Mouse (Mus musculus) liver, postnatal 0 days (tissue): ENCODE measurements around the gene Bcar3. TPM values are rescaled to one million over a fixed set of nuclear protein-coding genes. Genes with fewer than 3 reads are reported as not detected.

ENCODE experiments used
- ATAC-seq: fragments of 200-750 bp; cut with Nextera tagmentation; 2 replicates; pipeline ENCODE4 v1.8.0; 2017; ENCODE audit warnings: mild to moderate bottlenecking, moderate library complexity
- DNase-seq: peaks from one replicate; pipeline ENCODE4 v3.0.0-alpha.2; 2016
- H3K27ac ChIP-seq: fragments of 300-500 bp; sonication (generic); 2 replicates; pipeline ENCODE4 v1.5.1; 2014; ENCODE audit warnings: antibody characterized with exemption, moderate library complexity, mild to moderate bottlenecking, low read depth
- H3K27me3 ChIP-seq: fragments of 300-500 bp; sonication (generic); 2 replicates; pipeline ENCODE4 v1.6.1; 2014; ENCODE audit warnings: low read length, control low read depth, mixed read lengths; ENCODE audit not compliant: insufficient read depth
- H3K36me3 ChIP-seq: fragments of 300-500 bp; sonication (generic); replicated peaks from 2 replicates; pipeline ENCODE4 v1.6.1; 2014; ENCODE audit warnings: mild to moderate bottlenecking, control low read depth, low read length, moderate library complexity, mixed read lengths; ENCODE audit not compliant: insufficient read depth
- H3K4me1 ChIP-seq: fragments of 300-500 bp; sonication (generic); 2 replicates; pipeline ENCODE4 v1.6.1; 2014; ENCODE audit warnings: antibody characterized with exemption, mild to moderate bottlenecking, control low read depth; ENCODE audit not compliant: insufficient read depth
- H3K4me2 ChIP-seq: fragments of 300-500 bp; sonication (generic); 2 replicates; pipeline ENCODE4 v1.6.1; 2014; ENCODE audit warnings: low read depth, mild to moderate bottlenecking, low read length, moderate library complexity, mixed read lengths
- H3K4me3 ChIP-seq: fragments of 300-500 bp; sonication (generic); 2 replicates; pipeline ENCODE4 v1.5.1; 2014; ENCODE audit warnings: low read depth, low read length
- H3K9ac ChIP-seq: fragments of 300-500 bp; sonication (generic); replicated peaks from 2 replicates; pipeline ENCODE4 v1.6.1; 2014; ENCODE audit warnings: mild to moderate bottlenecking, moderate library complexity
- H3K9me3 ChIP-seq: fragments of 300-500 bp; sonication (generic); 2 replicates; pipeline ENCODE4 v1.6.1; 2016; ENCODE audit warnings: mild to moderate bottlenecking, control low read depth, low read length, mixed read lengths
- CTCF ChIP-seq: sonication (generic); IDR thresholded peaks from 2 replicates; pipeline ENCODE4 v1.5.1; 2016; ENCODE audit warnings: antibody characterized with exemption, low read depth
- EP300 ChIP-seq: IDR thresholded peaks from 2 replicates; pipeline ENCODE4 v1.6.1; 2016; ENCODE audit warnings: antibody characterized with exemption, low read depth, mild to moderate bottlenecking
- WGBS: fragments of 180-500 bp; shearing (Covaris S2); extraction: QIAGEN DNeasy Blood & Tissue Kit; methylation state at CpG from one replicate; pipeline ENCODE4 v1.1.7; 2014; ENCODE audit not compliant: insufficient replicate concordance; 5-methylcytosine and 5-hydroxymethylcytosine counted together
- polyA plus RNA-seq: library from polyadenylated mRNA; unstranded; fragments of >200 nt; fragmentation: Nextera tagmentation; extraction: Ambion mirVana; gene quantifications from 2 replicates; pipeline ENCODE4 v1.2.1, GENCODE M21; 2015

Gene Bcar3
- polyA plus RNA-seq, 1 experiment from 2014 or later: 11.2 TPM

GRCm38 (mm10) chr3:122421042-122421702 is 127.2 kb downstream of the Bcar3 start:
- peak overlapping the region; percentile 80 for H3K9ac ChIP-seq
- no peaks in the 10 kb centered on the region for H3K36me3 ChIP-seq
- H3K4me3 ChIP-seq: peak overlapping the region; percentile 71
- ATAC-seq (no peak), DNase-seq (no peak)
- H3K27me3 ChIP-seq: 0 out of 2 replicates have a peak, but pooled peaks cover 8% of the 10 kb centered on the region
- peaks cover 14% of the 10 kb centered on the region for H3K4me1 ChIP-seq
- WGBS: 29% methylated on average over 13 of the region's 13 CpGs
- H3K4me2 ChIP-seq: peak overlapping the region; percentile 81
- no peaks in the 10 kb centered on the region for H3K9me3 ChIP-seq
- peak overlapping the region; percentile 94 for H3K27ac ChIP-seq
- TF ChIP-seq EP300 (no peak), CTCF (no peak)

GRCm38 (mm10) chr3:122421802-122422201 is 127.9 kb downstream of the Bcar3 start:
- Histone ChIP-seq H3K27me3 (0 out of 2 replicates have a peak, but pooled peaks cover 8% of the 10 kb centered on the region), H3K27ac (peak overlapping the region; percentile 94), H3K9me3 (no peaks in the 10 kb centered on the region), H3K4me1 (peaks cover 14% of the 10 kb centered on the region), H3K9ac (0 out of 2 replicates have a peak overlapping the region, but pooled peaks have one; percentile 80), H3K4me3 (peak overlapping the region; percentile 71; the same call in 1 of the 2 replicates), H3K4me2 (peak overlapping the region; percentile 81), H3K36me3 (no peaks in the 10 kb centered on the region)
- ATAC-seq (peak; percentile 12), DNase-seq (no peak)
- TF ChIP-seq EP300 (no peak), CTCF (no peak)
- WGBS: 42% methylated on average over 7 of the region's 7 CpGs

- TF ChIP-seq CTCF (no peak), EP300 (no peak)
- Histone ChIP-seq H3K9ac (no peak overlapping the region), H3K27ac (peak overlapping the region; percentile 94), H3K4me2 (peak overlapping the region; percentile 81), H3K4me3 (no peak overlapping the region), H3K9me3 (no peaks in the 10 kb centered on the region), H3K4me1 (peaks cover 14% of the 10 kb centered on the region), H3K36me3 (0 out of 2 replicates have a peak, but pooled peaks cover 1% of the 10 kb centered on the region), H3K27me3 (0 out of 2 replicates have a peak, but pooled peaks cover 8% of the 10 kb centered on the region)
- no peak for DNase-seq
- WGBS: 60% methylated on average over 7 of the region's 7 CpGs
- ATAC-seq: no peak
These were observed 128.3 kb downstream of the Bcar3 start for GRCm38 (mm10) chr3:122422276-122422675.

- Histone ChIP-seq H3K4me2 (no peak overlapping the region), H3K27ac (no peak overlapping the region), H3K9me3 (no peaks in the 10 kb centered on the region), H3K4me3 (no peak overlapping the region), H3K36me3 (0 out of 2 replicates have a peak, but pooled peaks cover 3% of the 10 kb centered on the region), H3K4me1 (peaks cover 13% of the 10 kb centered on the region), H3K27me3 (0 out of 2 replicates have a peak, but pooled peaks cover 8% of the 10 kb centered on the region), H3K9ac (no peak overlapping the region)
- ATAC-seq (no peak), DNase-seq (no peak)
- 47% methylated on average over 7 of the region's 7 CpGs for WGBS
- TF ChIP-seq CTCF (no peak), EP300 (no peak)
These were observed 129.7 kb downstream of the Bcar3 start for GRCm38 (mm10) chr3:122423643-122424042.

- Histone ChIP-seq H3K27me3 (no peaks in the 10 kb centered on the region), H3K9me3 (no peaks in the 10 kb centered on the region), H3K9ac (no peak overlapping the region), H3K27ac (peak overlapping the region; percentile 69), H3K4me1 (peaks cover 24% of the 10 kb centered on the region), H3K4me3 (no peak overlapping the region), H3K36me3 (peaks cover 5% of the 10 kb centered on the region; the same call in 1 of the 2 replicates), H3K4me2 (no peak overlapping the region)
- WGBS: 51% methylated on average over 7 of the region's 7 CpGs
- TF ChIP-seq EP300 (0 out of 2 replicates have a peak, but pooled peaks have one; percentile 35), CTCF (no peak)
- DNase-seq: peak; percentile 57
- ATAC-seq: peak; percentile 90
These were observed 134.4 kb downstream of the Bcar3 start for GRCm38 (mm10) chr3:122428325-122428821.

- DNase-seq: no peak
- H3K36me3 ChIP-seq: peaks cover 5% of the 10 kb centered on the region; the same call in 1 of the 2 replicates
- H3K27ac ChIP-seq: no peak overlapping the region
- no peaks in the 10 kb centered on the region for H3K27me3 ChIP-seq
- TF ChIP-seq CTCF (no peak), EP300 (no peak)
- no peak overlapping the region for H3K4me3 ChIP-seq
- no peak overlapping the region for H3K4me2 ChIP-seq
- no peak overlapping the region for H3K9ac ChIP-seq
- no peaks in the 10 kb centered on the region for H3K9me3 ChIP-seq
- ATAC-seq: no peak
- peaks cover 17% of the 10 kb centered on the region for H3K4me1 ChIP-seq
- WGBS: 63% methylated on average over 7 of the region's 7 CpGs
These were observed 137.0 kb downstream of the Bcar3 start for GRCm38 (mm10) chr3:122430780-122431497.
